Mouse (Mus musculus) stomach, embryonic 15.5 days (tissue): ENCODE measurements at regions not wholly inside any gene's neighbourhood (a gene's known extent, or its start where the extent isn't known, plus 50 kb on each side); places are given as distances from the start of the nearest gene placed in this dataset.

ENCODE experiments used
- ATAC-seq: fragments of 200-750 bp; cut with Nextera tagmentation; 2 replicates; pipeline ENCODE4 v1.8.0; 2017; ENCODE audit warnings: low read depth, moderate number of reproducible peaks, moderate TSS enrichment; ENCODE audit not compliant: insufficient read depth, low FRiP score
- H3K27ac ChIP-seq: fragments of 300-500 bp; sonication (generic); 2 replicates; pipeline ENCODE4 v1.5.1; 2015; ENCODE audit warnings: mild to moderate bottlenecking, inconsistent platforms
- H3K27me3 ChIP-seq: fragments of 300-500 bp; sonication (generic); replicated peaks from 2 replicates; pipeline ENCODE4 v1.6.1; 2015; ENCODE audit warnings: inconsistent platforms
- H3K36me3 ChIP-seq: fragments of 300-500 bp; sonication (generic); 2 replicates; pipeline ENCODE4 v1.6.1; 2015; ENCODE audit warnings: inconsistent platforms
- H3K4me1 ChIP-seq: fragments of 300-500 bp; sonication (generic); 2 replicates; pipeline ENCODE4 v1.6.1; 2015; ENCODE audit warnings: inconsistent platforms
- H3K4me2 ChIP-seq: fragments of 300-500 bp; sonication (generic); 2 replicates; pipeline ENCODE4 v1.6.1; 2015; ENCODE audit warnings: mild to moderate bottlenecking, inconsistent platforms
- H3K4me3 ChIP-seq: fragments of 300-500 bp; sonication (generic); replicated peaks from 2 replicates; pipeline ENCODE4 v1.5.1; 2015; ENCODE audit warnings: inconsistent platforms
- H3K9ac ChIP-seq: fragments of 300-500 bp; sonication (generic); 2 replicates; pipeline ENCODE4 v1.6.1; 2015; ENCODE audit warnings: inconsistent platforms
- H3K9me3 ChIP-seq: fragments of 300-500 bp; sonication (generic); 2 replicates; pipeline ENCODE4 v1.6.1; 2016; ENCODE audit warnings: inconsistent platforms
- WGBS: fragments of 180-500 bp; shearing (Covaris S2); methylation state at CpG from one replicate; pipeline ENCODE4 v1.1.7; 2015; 5-methylcytosine and 5-hydroxymethylcytosine counted together

DNA sequence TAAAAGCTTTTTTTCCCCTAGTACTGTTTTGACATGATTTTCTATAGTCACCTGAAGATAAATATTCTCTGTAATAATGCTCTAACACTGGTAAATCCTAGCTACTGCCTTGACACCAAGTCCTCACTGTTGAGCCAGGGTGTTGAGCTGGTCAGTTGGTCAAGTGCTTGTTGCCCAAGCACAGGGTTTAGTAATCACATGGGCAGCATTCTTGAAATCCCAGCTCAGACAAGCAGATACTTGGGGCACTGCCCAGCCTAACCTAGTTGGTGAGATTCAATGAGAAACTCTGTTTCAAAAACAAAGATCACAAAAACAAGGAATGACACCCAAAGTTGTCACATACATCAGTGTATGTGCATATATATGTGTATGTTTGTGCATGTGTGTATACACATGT is 95.4 kb upstream of the Far2 start:
- H3K9ac ChIP-seq, result no peak overlapping the region
- no peaks in the 10 kb centered on the region for H3K27me3 ChIP-seq
- no peaks in the 10 kb centered on the region for H3K9me3 ChIP-seq
- ATAC-seq, result no peak
- H3K4me1 ChIP-seq, result no peaks in the 10 kb centered on the region
- no peak overlapping the region for H3K4me2 ChIP-seq
- no peak overlapping the region for H3K27ac ChIP-seq
- H3K36me3 ChIP-seq, result no peaks in the 10 kb centered on the region
- H3K4me3 ChIP-seq, result no peak overlapping the region

DNA sequence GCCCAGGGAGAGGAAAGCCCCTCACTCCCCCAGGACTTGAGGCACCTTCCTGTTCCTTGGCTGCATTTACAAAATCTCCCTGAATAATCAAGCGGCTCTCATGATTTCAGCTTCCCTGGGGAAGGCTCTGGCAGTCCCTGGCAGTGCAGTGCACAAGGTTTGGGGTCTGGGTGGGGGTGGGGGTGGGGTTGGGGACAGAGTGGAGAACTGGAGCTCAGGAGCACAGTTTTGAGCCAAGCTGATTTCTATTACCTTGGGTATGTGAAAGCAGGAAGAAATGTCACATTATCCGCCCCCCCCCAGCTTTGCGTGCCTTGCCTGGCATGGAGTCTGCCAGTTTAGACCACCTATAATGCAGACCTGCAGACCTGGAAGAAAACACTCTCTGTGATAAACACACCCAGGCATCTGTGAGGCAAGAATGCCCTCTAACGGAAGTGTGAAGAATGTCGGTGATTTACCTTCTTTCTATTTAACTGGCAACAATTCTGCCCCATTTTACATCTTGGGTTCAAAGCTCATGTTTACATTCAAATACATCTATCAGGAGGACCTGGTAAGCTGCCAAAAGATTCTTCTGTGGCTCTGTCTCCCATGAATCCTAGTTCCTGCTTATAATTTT is 93.9 kb upstream of the Far2 start:
- no peak overlapping the region for H3K9ac ChIP-seq
- H3K27me3 ChIP-seq, result no peaks in the 10 kb centered on the region
- H3K36me3 ChIP-seq, result no peaks in the 10 kb centered on the region
- H3K4me1 ChIP-seq, result no peaks in the 10 kb centered on the region
- 32% methylated on average over 5 of the region's 5 CpGs for WGBS
- H3K9me3 ChIP-seq, result no peaks in the 10 kb centered on the region
- no peak overlapping the region for H3K4me2 ChIP-seq
- no peak overlapping the region for H3K4me3 ChIP-seq
- no peak overlapping the region for H3K27ac ChIP-seq
- ATAC-seq, result no peak

DNA sequence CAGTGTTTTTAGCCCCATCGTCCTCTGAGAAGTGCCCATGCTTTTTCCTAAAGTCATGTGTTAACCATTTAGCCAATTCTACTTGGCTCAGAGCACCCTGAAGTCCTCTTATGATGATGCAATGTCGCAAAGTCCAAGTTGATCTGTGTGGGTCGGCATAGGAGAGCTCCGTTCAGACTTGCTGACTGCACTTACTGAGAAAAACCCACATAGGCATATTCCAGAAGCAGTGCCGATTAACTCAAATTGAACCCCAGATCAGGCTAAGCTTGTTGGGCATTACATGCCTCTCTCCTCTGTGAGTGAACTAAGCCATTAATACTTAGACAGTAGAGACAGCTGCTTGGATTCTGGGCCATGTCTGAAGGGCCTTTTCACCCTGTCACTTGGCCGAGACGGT is 93.3 kb upstream of the Far2 start:
- Histone ChIP-seq H3K9ac (no peak overlapping the region), H3K9me3 (no peaks in the 10 kb centered on the region), H3K4me3 (no peak overlapping the region), H3K4me1 (no peaks in the 10 kb centered on the region), H3K4me2 (no peak overlapping the region), H3K27ac (no peak overlapping the region), H3K36me3 (no peaks in the 10 kb centered on the region), H3K27me3 (no peaks in the 10 kb centered on the region)
- WGBS, result 75% methylated on average over 7 of the region's 7 CpGs
- no peak; the same call in 1 of the 2 replicates for ATAC-seq

DNA sequence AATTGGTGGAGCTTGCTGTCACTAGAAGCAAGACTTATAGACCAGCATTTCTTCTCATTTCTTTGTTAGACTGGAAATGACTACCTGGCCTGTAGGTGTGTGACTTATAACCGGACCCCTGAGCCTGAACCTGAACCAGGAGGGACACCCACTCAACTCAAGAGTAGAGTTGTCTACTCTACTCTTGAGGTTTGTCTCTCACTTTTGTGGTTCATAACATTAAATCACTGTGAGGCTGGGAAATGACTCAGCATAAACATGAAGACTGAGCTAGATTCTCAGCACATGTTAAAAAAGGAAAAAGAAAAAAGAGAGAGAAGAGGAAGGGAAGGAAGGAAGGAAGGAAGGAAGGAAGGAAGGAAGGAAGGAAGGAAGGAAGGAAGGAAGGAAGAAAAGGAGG is 92.8 kb upstream of the Far2 start:
- no peak overlapping the region for H3K9ac ChIP-seq
- no peaks in the 10 kb centered on the region for H3K27me3 ChIP-seq
- H3K27ac ChIP-seq, result no peak overlapping the region
- H3K9me3 ChIP-seq, result no peaks in the 10 kb centered on the region
- ATAC-seq, result no peak
- no peak overlapping the region for H3K4me3 ChIP-seq
- no peaks in the 10 kb centered on the region for H3K4me1 ChIP-seq
- 88% methylated on average over 1 of the region's 1 CpGs for WGBS
- no peaks in the 10 kb centered on the region for H3K36me3 ChIP-seq
- H3K4me2 ChIP-seq, result no peak overlapping the region

DNA sequence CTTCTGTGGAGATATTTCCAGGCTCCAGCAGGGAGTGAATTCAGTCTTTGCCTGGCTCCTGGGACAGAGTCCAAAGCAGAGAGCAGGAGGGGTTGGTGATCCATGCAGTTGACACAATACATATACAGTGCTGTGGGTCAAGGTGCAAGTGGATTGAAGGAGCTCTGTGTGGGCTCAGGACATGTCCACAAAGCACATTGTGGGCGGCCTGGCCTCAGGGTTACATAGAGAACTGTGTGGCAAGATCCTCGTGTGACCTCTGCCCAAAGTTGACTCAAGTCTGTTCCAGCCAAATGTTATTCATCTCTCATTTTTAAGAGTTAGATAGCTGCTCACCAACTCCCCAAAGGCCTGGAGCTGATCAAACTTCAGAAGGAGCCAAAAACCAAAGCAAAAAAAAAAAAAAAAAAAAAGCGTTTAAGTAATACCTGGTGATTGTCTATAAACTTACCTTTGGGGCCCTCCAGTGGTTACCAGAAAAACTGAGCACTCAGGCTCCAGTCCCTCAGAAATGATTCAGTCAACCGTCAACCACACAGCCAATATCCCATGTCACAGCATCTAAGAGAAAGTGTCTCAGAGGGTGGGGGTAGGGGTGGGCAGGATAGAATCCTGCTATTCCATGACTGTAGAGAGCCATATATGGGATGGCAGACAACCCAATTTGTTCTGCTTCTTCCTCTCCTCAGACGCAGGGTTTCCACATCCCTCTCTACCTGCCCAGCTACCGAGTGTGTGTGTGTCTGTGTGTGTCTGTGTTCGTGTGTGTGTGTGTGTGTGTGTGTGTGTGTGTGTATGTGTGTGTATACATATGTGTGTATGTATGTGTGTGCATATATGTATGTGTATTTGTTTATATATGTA is 91.9 kb upstream of the Far2 start:
- Histone ChIP-seq H3K9ac (no peak overlapping the region), H3K4me1 (no peaks in the 10 kb centered on the region), H3K9me3 (no peaks in the 10 kb centered on the region), H3K4me3 (no peak overlapping the region), H3K4me2 (no peak overlapping the region), H3K36me3 (no peaks in the 10 kb centered on the region), H3K27ac (no peak overlapping the region), H3K27me3 (no peaks in the 10 kb centered on the region)
- peak; percentile 12; the same call in 1 of the 2 replicates for ATAC-seq
- 55% methylated on average over 7 of the region's 7 CpGs for WGBS

DNA sequence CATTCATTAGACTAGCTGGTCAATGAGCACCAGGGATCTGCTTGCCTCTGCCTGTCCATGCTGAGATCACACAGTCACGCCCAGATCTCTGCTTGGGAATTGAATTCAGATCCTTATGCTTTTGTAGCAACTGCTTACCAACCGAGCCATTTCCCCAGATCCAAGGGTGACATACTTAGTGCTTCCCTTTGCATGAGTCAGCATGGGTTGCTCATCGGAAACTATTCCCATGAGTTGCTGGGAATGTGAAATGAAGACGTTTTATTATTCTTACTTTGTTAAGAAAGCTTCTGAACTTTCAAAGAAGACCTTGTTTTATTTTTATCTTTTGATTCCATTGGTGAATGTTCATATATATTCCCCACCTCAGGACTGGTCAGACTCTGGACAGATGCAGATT is 82.3 kb upstream of the Far2 start:
- H3K4me3 ChIP-seq, result no peak overlapping the region
- H3K27me3 ChIP-seq, result no peaks in the 10 kb centered on the region
- no peak for ATAC-seq
- WGBS, result 83% methylated on average over 4 of the region's 4 CpGs
- H3K27ac ChIP-seq, result no peak overlapping the region
- H3K9ac ChIP-seq, result no peak overlapping the region
- no peaks in the 10 kb centered on the region for H3K36me3 ChIP-seq
- no peaks in the 10 kb centered on the region for H3K4me1 ChIP-seq
- H3K4me2 ChIP-seq, result no peak overlapping the region
- no peaks in the 10 kb centered on the region for H3K9me3 ChIP-seq

DNA sequence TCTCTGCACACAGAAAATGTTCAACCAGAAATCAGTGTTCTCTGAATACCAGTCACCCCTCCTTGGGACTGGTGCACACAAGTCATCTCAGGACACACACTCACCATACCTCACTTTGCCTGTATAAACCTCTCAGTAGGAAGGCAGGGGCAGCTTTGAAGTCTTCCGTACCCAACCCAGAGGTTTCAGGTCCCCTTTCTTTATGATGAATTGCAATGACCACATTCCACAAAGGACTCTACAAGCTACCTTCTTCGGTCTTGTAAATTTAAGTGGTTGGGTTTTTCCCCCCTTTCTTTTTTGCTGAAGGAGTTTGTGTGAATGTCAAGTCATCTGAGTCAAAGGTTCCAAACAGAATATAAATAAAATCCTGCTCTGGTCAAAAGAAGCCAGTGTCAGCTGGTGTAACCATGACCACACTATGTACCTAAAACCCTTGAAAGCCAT is 76.9 kb upstream of the Far2 start:
- WGBS, result 72% methylated on average over 2 of the region's 2 CpGs
- H3K27ac ChIP-seq, result no peak overlapping the region
- H3K36me3 ChIP-seq, result no peaks in the 10 kb centered on the region
- H3K4me3 ChIP-seq, result no peak overlapping the region
- no peak overlapping the region for H3K9ac ChIP-seq
- H3K9me3 ChIP-seq, result no peaks in the 10 kb centered on the region
- no peak overlapping the region for H3K4me2 ChIP-seq
- ATAC-seq, result no peak
- H3K4me1 ChIP-seq, result no peaks in the 10 kb centered on the region
- no peaks in the 10 kb centered on the region for H3K27me3 ChIP-seq

DNA sequence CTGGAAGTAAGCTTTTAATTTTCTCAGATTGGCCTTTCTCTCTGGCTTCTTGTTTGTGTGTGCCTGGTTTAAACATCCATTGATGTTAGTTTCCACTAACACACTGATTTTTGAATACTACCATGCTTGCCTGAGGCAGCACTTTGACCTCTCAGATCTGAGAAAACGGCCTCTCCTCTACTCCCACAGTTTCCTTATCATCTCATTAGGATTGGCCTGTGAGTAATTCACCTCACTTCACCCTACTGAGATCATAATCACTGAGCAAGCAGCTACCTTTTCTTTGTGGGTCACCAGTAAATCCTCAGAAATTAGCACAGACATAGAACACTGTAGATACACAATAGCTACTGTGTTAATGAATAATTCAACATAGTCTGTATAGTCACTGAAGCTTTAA is 74.5 kb upstream of the Far2 start:
- no peak overlapping the region for H3K4me3 ChIP-seq
- no peaks in the 10 kb centered on the region for H3K36me3 ChIP-seq
- H3K27ac ChIP-seq, result no peak overlapping the region
- ATAC-seq, result no peak
- H3K9ac ChIP-seq, result no peak overlapping the region
- H3K4me2 ChIP-seq, result no peak overlapping the region
- 36% methylated on average over 1 of the region's 1 CpGs for WGBS
- no peaks in the 10 kb centered on the region for H3K4me1 ChIP-seq
- H3K27me3 ChIP-seq, result no peaks in the 10 kb centered on the region
- H3K9me3 ChIP-seq, result no peaks in the 10 kb centered on the region

DNA sequence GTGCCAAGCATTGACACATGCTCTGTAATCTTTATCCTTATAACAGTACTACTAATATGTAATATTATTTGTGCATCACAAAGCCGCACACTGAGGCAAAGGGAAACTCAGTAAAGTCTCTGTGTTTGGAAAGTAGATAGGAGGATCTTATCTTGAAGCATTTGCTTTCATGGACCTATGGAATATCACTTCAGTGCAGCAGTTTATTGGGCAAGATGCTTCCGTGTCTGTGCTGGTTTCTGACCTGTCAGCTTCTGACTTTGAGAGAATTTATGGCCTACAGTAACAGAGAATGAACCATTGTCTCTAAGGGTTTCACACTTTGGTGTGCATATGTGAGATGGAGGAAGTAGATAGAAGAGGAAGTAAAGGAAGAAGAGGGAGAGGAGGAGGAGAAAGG is 74.0 kb upstream of the Far2 start:
- Histone ChIP-seq H3K4me3 (no peak overlapping the region), H3K4me1 (no peaks in the 10 kb centered on the region), H3K27ac (no peak overlapping the region), H3K9me3 (no peaks in the 10 kb centered on the region), H3K36me3 (no peaks in the 10 kb centered on the region), H3K4me2 (no peak overlapping the region), H3K27me3 (no peaks in the 10 kb centered on the region), H3K9ac (no peak overlapping the region)
- no peak for ATAC-seq
- WGBS, result 66% methylated on average over 2 of the region's 2 CpGs

DNA sequence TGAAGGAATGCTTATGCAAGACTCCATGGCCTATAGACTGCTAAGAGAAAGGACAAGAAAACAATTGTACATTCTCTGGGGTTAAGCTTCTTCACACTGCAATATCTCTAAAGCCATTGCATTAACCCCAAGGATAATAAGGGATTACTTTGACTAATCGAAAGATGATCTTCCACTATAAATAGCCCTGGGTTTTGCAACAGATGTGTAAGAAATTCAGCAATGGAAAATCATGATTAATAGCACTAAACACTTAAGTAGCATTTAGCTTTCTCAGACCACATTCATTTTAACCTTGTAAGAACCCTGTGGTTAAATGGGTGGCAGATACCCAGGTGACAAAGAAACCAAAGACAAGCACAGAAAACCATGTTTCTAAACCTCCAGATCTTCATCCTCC is 71.1 kb upstream of the Far2 start:
- H3K4me1 ChIP-seq, result no peaks in the 10 kb centered on the region
- no peak for ATAC-seq
- H3K9me3 ChIP-seq, result no peaks in the 10 kb centered on the region
- no peak overlapping the region for H3K9ac ChIP-seq
- H3K4me2 ChIP-seq, result no peak overlapping the region
- no peak overlapping the region for H3K4me3 ChIP-seq
- no peaks in the 10 kb centered on the region for H3K27me3 ChIP-seq
- no peaks in the 10 kb centered on the region for H3K36me3 ChIP-seq
- no peak overlapping the region for H3K27ac ChIP-seq
- WGBS, result 60% methylated on average over 1 of the region's 1 CpGs

DNA sequence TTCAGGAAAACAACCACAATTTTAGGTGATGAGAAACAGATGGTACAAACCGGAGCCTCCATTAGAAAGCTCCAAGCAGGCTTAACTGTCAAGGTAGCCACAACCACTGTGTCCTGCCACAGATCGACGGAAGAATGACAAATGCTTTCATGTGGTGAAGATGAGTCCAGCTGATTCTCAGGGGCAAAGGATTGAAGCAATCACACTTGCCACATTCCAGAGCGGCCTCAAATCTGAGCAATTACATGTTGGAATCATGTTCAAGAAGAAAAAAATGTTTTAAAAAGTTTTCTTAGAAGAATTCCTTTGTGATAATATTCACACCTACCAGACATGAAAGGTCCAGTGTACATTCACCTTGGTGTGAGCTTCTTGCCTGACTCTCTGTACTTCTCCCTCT is 57.7 kb upstream of the Far2 start:
- 67% methylated on average over 4 of the region's 4 CpGs for WGBS
- no peaks in the 10 kb centered on the region for H3K4me1 ChIP-seq
- no peaks in the 10 kb centered on the region for H3K27me3 ChIP-seq
- no peak for ATAC-seq
- no peak overlapping the region for H3K4me2 ChIP-seq
- H3K27ac ChIP-seq, result no peak overlapping the region
- no peak overlapping the region for H3K9ac ChIP-seq
- no peaks in the 10 kb centered on the region for H3K9me3 ChIP-seq
- no peak overlapping the region for H3K4me3 ChIP-seq
- no peaks in the 10 kb centered on the region for H3K36me3 ChIP-seq
